Comparison of ENCODE assay signal across 8 mouse cellular contexts in genomic region chr7:99382088-99383000, GRCm38 (mm10). TPM values are rescaled to one million over a fixed set of nuclear protein-coding genes. Genes with fewer than 3 reads are reported as not detected.
DNase-seq lines count a peak whose midpoint lies in the region; ATAC-seq and TF ChIP-seq lines count a peak whose summit lies in the region.

No protein-coding gene starts in this region.

- H3K27me3 ChIP-seq in lung, embryonic 14.5 days (ENCODE audit: insufficient read depth, low read length) = no peaks in the 10 kb centered on the region
- no peaks in the 10 kb centered on the region; the same call in 1 of the 2 replicates for H3K27me3 ChIP-seq in embryonic facial prominence, embryonic 14.5 days (replicated peaks; ENCODE audit: control insufficient read depth, insufficient read depth, low read length)
- H3K27me3 ChIP-seq in intestine, embryonic 15.5 days (replicated peaks) = no peaks in the 10 kb centered on the region

- no peaks in the 10 kb centered on the region for H3K9me3 ChIP-seq in lung, embryonic 14.5 days (ENCODE audit: low read depth, low read length)
- H3K9me3 ChIP-seq in embryonic facial prominence, embryonic 14.5 days (ENCODE audit: control insufficient read depth, low read length) = no peaks in the 10 kb centered on the region
- H3K9me3 ChIP-seq in intestine, embryonic 15.5 days = no peaks in the 10 kb centered on the region

- peak overlapping the region; percentile 63 for H3K4me3 ChIP-seq in lung, embryonic 14.5 days (ENCODE audit: low read depth, low read length)
- H3K4me3 ChIP-seq in embryonic facial prominence, embryonic 14.5 days (ENCODE audit: low read depth, low read length) = peak overlapping the region; percentile 68
- H3K4me3 ChIP-seq in intestine, embryonic 15.5 days (replicated peaks) = peak overlapping the region; percentile 57

- peak; percentile 19 for DNase-seq in lung, embryonic 14.5 days
- DNase-seq in lung, adult 18-20 months = no peak
- no peak for DNase-seq in embryonic facial prominence, embryonic 14.5 days (ENCODE audit: low spot score)
- peak; percentile 35 for DNase-seq in lung, postnatal 36 days
- DNase-seq in layer of hippocampus, adult 9-10 months (ENCODE audit: low spot score) = no peak
- no peak for DNase-seq in layer of hippocampus, adult 9-11 months
- DNase-seq in urinary bladder, postnatal 4 days (ENCODE audit: low spot score in 2 of 2) = no peak

- H3K4me2 ChIP-seq in lung, embryonic 14.5 days = peak overlapping the region; percentile 95
- H3K4me2 ChIP-seq in embryonic facial prominence, embryonic 14.5 days (ENCODE audit: low read depth, low read length) = peak overlapping the region; percentile 97
- H3K4me2 ChIP-seq in intestine, embryonic 15.5 days (replicated peaks) = peak overlapping the region; percentile 95

- ATAC-seq in lung, embryonic 14.5 days (ENCODE audit: insufficient read depth) = no peak
- no peak for ATAC-seq in embryonic facial prominence, embryonic 14.5 days (ENCODE audit: low read depth)
- ATAC-seq in intestine, embryonic 15.5 days = 0 out of 2 replicates have a peak, but pooled peaks have one; percentile 1

- peak overlapping the region; percentile 68 for H3K9ac ChIP-seq in lung, embryonic 14.5 days
- H3K9ac ChIP-seq in embryonic facial prominence, embryonic 14.5 days (ENCODE audit: low read depth, low read length) = peak overlapping the region; percentile 75
- peak overlapping the region; percentile 86 for H3K9ac ChIP-seq in intestine, embryonic 15.5 days

- H3K27ac ChIP-seq in lung, embryonic 14.5 days (ENCODE audit: low read depth) = peak overlapping the region; percentile 77; the same call in 1 of the 2 replicates
- peak overlapping the region; percentile 75; the same call in 1 of the 2 replicates for H3K27ac ChIP-seq in embryonic facial prominence, embryonic 14.5 days (replicated peaks; ENCODE audit: low read depth, low read length)
- H3K27ac ChIP-seq in intestine, embryonic 15.5 days = peak overlapping the region; percentile 87

- TF ChIP-seq CTCF in lung, embryonic 14.5 days (IDR thresholded peaks at IDR 0.05; ENCODE audit: low read depth) = no peak

- peaks cover 22% of the 10 kb centered on the region for H3K4me1 ChIP-seq in lung, embryonic 14.5 days (ENCODE audit: insufficient read depth)
- H3K4me1 ChIP-seq in embryonic facial prominence, embryonic 14.5 days (ENCODE audit: control insufficient read depth, insufficient read depth, low read length) = peaks cover 24% of the 10 kb centered on the region
- peaks cover 43% of the 10 kb centered on the region for H3K4me1 ChIP-seq in intestine, embryonic 15.5 days (replicated peaks)

- no peaks in the 10 kb centered on the region for H3K36me3 ChIP-seq in lung, embryonic 14.5 days (ENCODE audit: insufficient read depth)
- no peaks in the 10 kb centered on the region for H3K36me3 ChIP-seq in embryonic facial prominence, embryonic 14.5 days (ENCODE audit: control insufficient read depth, insufficient read depth, low read length)
- H3K36me3 ChIP-seq in intestine, embryonic 15.5 days = no peaks in the 10 kb centered on the region

- whole genome bisulfite sequencing in lung, embryonic 14.5 days = 6% methylated on average over 30 of the region's 30 CpGs
- WGBS in embryonic facial prominence, embryonic 14.5 days = 13% methylated on average over 30 of the region's 30 CpGs
- 10% methylated on average over 30 of the region's 30 CpGs for WGBS in intestine, embryonic 15.5 days

RNA-seq across cellular contexts. Expression of gene Gdpd5, which starts 1.1 kb away (rescaled TPM):
- polyA plus RNA-seq in lung, embryonic 14.5 days (2014; fragmentation: Nextera tagmentation; extraction: Ambion mirVana) = 20.2 and 21.8 TPM in 2 replicates
- polyA plus RNA-seq in embryonic facial prominence, embryonic 14.5 days (2014; fragmentation: Nextera tagmentation; extraction: Ambion mirVana) = 15.0 and 17.5 TPM in 2 replicates
- polyA plus RNA-seq in intestine, embryonic 15.5 days (2015; fragmentation: Nextera tagmentation; extraction: Ambion mirVana) = 15.4 and 15.9 TPM in 2 replicates

RNA-seq across cellular contexts. Expression of gene Serpinh1, which starts 29.3 kb away (rescaled TPM):
- polyA plus RNA-seq in lung, embryonic 14.5 days (2014; fragmentation: Nextera tagmentation; extraction: Ambion mirVana) = 663 and 691 TPM in 2 replicates
- 918 and 945 TPM in 2 replicates for polyA plus RNA-seq in embryonic facial prominence, embryonic 14.5 days (2014; fragmentation: Nextera tagmentation; extraction: Ambion mirVana)
- polyA plus RNA-seq in intestine, embryonic 15.5 days (2015; fragmentation: Nextera tagmentation; extraction: Ambion mirVana) = 1,021 and 1,056 TPM in 2 replicates

Comparison
In these comparisons a context has a peak if more than half of its experiments do, and no peak if none do; other contexts are left out.
1. DNase-seq: peak in lung, embryonic 14.5 days (single experiment) and lung, postnatal 36 days (single experiment); none in lung, adult 18-20 months (0 of 2), embryonic facial prominence, embryonic 14.5 days (single experiment), layer of hippocampus, adult 9-10 months (single experiment), layer of hippocampus, adult 9-11 months (single experiment) and urinary bladder, postnatal 4 days (0 of 2).
2. Peak in every context shown above with its lines, with median percentiles within 50 percentile points of each other: H3K27ac ChIP-seq, H3K4me2 ChIP-seq, H3K4me3 ChIP-seq and H3K9ac ChIP-seq.